Mouse (Mus musculus) WW6 (cell line): Measurements from ENCODE around the gene Gm10439.
"Not testable (repeated sequence)": the region's sequence is repeated elsewhere in the genome, so short reads cannot be mapped to it uniquely, and the experiment has no call there.

Source experiments
- DNase-seq: peaks from one replicate; pipeline ENCODE4 v3.0.0-alpha.2; 2013; ENCODE audit warnings: low read depth, low spot score

The Gm10439 gene

DNA sequence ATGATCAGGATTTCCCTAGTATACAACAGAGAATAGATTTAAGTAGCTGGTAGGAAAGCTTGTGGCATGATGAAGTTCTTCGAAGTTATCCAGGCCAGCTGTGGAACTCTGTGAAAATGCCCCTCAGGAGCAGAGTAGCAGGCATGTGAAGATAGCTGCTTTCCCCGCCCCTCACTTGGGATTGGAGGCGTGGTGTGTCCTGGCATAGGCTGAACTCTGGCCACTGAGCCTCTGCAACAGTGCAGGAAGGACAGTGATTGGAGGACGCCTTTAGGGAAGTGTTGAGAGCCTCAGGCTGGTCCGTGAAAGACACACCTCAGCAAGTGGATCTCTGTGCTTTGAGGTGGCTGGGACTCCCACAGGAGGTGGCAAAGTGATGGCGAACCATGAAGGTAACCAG, at the start of gene Gm10439:
Gene Gm10439, plus strand, starts transcription at position 301 of the 400 bp plus-strand sequence.
- DNase-seq: not testable (repeated sequence)
